Mouse (Mus musculus): ENCODE results near the gene Dimt1. TPM values are rescaled to one million over a fixed set of nuclear protein-coding genes. Genes with fewer than 3 reads are reported as not detected.
"Not testable (repeated sequence)": the region's sequence is repeated elsewhere in the genome, so short reads cannot be mapped to it uniquely, and the experiment has no call there.

Dimt1 gene
- total RNA-seq (2021): 1 to 10 TPM; 4.3 to 6.6 TPM
- long read RNA-seq, experiment 1, partial matches to known transcripts: 8 of 15 reads
- long read RNA-seq, experiment 1, other reads (novel, unspliced or antisense): 3 of 15 reads
- long read RNA-seq, experiment 2, transcript Dimt1-201 (12 exons, 2,051 nt): major isoform, 5 of 6 reads
- long read RNA-seq, experiment 2, partial matches to known transcripts: 0 of 6 reads
- long read RNA-seq, experiment 2, other reads (novel, unspliced or antisense): 1 of 6 reads

GRCm38 (mm10) chr13:106946594-106947540, at the start of gene Dimt1:
Dimt1 (plus strand) TSS chr13:106947127.
- DNase-seq: peak; percentile 95

DNA sequence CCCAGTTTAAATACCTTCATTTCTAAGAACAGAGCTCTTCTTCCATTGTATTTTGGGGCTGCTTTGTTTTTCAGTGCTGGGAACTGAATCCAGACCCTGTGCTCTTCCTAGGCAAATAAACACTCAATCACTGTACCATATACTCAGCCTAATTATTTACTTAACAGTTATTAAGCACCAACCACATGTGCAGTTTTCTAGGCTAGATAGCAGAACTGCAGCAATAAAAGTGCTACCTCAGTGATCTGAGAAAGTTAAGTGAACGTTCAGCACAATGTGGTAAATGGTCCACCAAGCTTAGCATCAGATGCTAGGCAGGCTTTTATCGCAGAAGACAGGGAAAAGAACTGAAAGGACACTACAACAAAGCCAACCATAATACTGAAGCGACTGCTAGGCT, 42.3 kb upstream of the Dimt1 start:
- no peak for DNase-seq

- DNase-seq: not testable (repeated sequence)
These were observed 41.8 kb upstream of the Dimt1 start for GRCm38 (mm10) chr13:106905154-106905553.

DNA sequence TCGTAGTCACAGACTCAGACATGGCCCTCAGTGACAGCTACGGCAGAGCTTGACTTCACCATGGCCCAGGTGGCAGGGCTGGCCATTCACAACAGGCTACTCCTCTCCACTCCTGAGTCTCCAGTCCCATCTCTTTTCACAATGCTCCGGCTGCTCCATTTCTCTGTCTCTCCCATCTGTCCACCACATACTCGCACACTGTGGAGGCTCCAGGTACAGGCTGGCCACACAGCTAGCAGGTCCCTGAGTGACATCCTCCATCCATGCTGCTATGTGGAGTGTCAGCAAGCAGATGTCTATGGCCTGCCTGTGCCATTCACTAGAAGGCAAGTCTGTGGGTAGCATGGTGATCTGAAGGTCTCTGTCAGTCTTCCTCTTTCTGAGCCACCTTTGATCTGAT, 39.7 kb upstream of the Dimt1 start:
- DNase-seq: no peak

DNA sequence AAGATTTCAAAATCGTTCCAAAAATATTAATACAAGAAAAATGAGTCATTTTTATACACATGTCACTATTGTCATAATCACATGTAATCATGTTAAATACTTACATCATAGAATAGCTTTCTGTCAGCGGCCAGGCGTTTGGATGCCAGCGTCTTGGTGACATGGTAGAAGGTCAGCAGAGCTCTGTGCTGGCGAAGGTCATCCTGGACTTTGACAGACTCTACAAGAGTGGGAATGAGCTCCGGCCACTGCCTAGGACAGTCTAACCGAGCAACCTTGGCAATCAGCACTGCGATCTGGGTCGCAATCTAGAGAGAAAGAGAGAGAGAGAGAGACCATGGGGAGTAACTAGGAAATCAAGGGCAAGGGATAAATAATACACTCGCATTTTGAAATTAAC, 36.8 kb upstream of the Dimt1 start:
- no peak for DNase-seq

DNA sequence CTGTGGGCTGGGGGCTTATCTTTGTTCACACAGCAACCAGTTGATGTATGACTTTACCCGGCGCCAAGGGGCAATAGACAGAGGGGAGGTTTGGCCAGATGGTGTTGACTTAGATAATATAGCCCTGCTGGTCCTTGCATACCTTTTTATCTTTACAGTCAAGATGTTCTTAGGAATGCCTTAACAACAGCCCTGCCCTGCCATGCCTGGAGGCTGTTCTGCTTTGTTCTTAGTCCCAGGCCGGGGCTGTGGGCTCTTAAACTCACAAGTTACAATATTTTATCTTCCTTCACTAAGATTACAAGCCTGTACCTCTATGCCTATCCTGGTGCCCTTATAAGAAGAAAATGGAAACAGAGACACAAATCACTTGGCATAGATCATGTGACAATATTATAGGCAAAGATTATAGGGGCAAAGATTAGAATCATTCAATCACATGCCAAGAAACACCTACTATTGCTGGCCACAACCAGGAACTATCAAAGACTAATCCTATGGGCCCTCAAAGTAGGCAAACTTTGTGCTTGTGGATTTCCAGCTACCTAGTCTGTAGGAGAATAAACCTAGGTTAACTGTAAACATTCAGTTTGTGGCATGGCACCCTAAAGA, 33.7 kb upstream of the Dimt1 start:
- no peak for DNase-seq

GRCm38 (mm10) chr13:106918322-106919050, 28.4 kb upstream of the Dimt1 start:
- DNase-seq: no peak

GRCm38 (mm10) chr13:106925921-106926320, 21.0 kb upstream of the Dimt1 start:
- DNase-seq: not testable (repeated sequence)

GRCm38 (mm10) chr13:106928296-106928695, 18.6 kb upstream of the Dimt1 start:
- DNase-seq: no peak

DNA sequence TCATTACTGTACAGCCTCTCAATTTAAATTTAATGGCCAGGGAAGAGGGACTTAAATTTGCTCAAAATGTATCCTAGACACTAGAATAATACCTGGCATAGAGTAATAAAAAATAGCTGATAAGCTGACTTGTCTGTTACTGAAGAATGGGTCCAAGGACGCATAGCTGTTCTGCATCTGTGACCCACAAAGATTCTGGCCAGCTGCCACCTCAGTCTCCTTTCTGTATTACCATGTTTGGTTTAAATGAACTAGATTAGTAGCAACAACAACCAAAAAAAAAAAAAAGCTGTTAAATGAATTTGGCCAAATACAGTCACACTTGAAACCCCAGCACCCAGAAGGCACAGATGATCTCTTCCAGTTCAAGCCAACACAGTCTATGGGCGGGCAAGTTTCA, 17.7 kb upstream of the Dimt1 start:
- no peak for DNase-seq

GRCm38 (mm10) chr13:106935871-106936255, 11.1 kb upstream of the Dimt1 start:
- no peak for DNase-seq

DNA sequence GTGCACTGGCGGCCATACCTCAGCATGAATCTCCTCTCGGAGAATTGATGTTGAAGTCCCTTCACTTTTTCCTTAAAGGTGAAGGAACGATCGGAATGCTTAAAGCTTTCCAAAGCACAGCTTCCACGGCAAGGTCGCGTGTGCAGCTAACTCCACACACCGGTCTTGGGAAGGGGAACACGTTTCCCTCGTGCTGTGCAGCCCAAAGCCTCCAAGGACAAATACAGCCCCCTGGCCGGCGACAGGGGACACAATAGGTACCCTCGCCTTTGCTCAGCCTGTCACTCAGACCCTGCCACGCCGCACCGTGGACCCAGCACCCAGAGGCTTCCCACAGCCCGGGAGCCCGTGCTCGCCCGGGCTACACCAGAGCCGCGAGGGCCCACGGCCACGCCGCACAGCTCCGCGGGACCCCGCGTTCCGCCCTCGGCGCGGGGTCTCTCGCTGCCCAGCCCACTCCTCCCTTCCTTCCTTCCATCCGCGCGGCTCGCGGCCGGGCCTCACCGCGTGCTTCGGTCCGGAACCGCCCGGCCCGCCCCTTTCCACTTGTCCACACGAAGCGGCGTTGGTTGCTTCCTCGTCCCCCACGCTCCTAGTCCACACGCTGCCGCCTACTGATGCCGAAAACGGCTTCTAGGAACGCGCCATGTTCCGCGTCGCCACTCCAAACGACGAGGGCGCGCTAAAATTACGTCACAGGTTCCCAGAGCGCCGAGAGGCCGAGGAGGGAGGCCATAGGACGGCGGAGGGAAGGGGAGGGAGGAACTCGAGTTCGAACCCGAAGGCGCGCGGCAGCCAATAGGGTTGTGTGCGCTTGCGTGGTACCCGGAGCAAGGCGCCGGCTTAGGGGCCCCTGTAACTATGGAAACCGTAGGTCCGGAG, 10.4 kb upstream of the Dimt1 start, which contains the start of gene Ipo11:
TSS of gene Ipo11 (minus strand) at position 703 of the 882 bp plus-strand sequence.
- DNase-seq: peak; percentile 86

DNA sequence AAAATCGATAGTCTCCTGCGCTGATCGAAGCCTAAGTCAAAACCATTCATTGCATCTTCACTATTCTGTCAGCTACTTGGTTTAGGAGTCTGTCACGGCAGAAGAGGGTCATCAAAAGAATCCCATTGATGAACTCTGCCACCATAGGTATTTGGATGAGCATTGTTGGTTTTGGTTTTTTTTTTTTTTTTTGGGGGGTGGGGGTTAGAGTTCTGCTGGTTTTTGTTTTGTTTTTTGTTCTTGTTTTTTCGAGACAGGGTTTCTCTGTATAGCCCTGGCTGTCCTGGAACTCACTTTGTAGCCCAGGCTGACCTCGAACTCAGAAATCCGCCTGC, 9.8 kb upstream of the Dimt1 start:
- no peak for DNase-seq

DNA sequence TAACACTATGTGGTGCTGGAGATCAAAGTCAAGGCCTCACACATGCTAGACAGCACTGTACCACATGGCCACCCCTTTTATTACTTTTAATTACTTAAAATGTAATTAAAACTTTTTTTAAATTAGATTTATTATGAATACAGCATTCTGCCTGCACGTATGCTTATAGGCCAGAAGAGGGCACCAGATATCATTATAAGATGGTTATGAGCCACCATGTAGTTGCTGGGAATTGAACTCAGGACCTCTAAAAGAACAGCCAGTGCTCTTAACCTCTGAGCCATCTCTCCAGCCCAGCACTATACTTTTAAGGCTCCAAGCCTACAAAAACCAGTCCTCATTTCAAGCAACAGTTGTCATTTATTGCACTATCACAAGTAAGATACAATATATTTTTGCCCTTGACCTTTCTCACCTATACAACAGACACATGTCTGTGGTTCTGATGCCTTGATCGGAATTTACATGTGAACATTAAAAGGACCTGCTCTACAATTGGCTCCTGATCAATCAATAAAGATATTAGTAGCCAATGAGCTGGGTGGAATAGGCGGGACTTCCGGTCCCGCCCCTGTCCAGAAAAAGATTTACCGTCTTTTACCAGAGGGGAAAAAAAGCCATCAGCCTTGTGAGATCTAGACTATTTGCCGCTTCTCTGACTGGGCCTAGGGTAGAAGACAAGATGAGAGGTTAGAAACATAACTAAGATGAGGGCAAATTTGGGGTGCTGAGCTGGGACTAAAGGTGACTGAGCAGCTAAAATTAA, 5.5 kb upstream of the Dimt1 start:
- no peak for DNase-seq

DNA sequence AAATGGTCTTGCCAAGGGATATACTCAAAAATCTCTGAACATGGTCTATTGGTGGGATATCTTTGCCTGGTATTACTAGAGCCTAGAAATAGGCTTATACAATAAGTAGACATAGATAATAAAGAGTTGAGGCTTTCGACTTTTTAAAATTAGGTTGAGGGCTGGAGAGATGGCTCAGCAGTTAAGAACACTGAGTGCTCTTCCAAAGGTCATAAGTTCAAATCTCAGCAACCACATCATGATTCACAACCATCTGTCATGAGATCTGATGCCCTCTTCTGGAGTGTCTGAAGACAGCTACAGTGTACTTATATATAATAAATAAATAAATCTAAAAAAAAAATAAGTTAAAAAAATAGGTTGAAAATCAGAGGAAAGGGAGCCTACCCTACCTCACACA, 4.2 kb upstream of the Dimt1 start:
- DNase-seq: no peak

- no peak for DNase-seq
These were observed 1.4 kb upstream of the Dimt1 start for GRCm38 (mm10) chr13:106945518-106945917.

DNA sequence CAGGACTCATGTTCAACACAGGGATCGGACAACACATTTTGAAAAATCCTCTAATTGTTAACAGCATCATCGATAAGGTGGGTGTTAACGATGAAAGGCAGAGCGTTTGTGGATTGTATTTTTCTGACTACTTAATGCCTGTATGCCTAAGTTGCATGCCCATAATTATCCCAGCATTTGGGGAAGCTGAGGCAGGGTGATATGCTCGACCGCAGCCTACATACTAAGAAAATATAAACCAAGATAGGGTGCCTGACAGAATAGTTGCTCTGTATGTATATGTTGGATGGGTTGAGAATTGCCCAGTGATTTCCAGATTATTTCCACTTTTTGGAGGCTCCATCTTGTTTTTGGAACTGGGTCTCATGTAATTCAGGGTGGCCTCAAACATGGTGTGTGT, 656 bp downstream of the Dimt1 start:
- no peak for DNase-seq

- DNase-seq: no peak
These were observed 8.0 kb downstream of the Dimt1 start for GRCm38 (mm10) chr13:106954880-106955279.

GRCm38 (mm10) chr13:106957554-106957953, 10.6 kb downstream of the Dimt1 start:
- no peak for DNase-seq

DNA sequence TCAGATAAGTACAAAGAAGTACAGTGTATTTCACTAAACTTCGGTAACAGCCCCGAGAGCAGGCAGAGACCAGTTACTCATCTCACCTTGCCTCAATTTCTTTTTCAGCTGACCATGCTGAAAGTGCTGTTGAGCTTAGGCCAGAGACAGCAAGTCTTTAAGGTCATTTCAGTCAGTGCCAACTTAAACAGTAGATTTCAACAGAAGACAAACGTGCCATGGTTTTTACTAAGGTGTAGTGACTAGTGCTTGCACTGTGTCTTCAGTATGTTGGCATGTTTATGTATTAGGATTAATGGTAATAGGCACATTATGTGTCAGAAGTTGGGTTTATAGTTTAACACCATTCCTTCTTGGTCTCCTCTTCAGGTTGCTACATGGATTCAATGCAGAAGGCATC, 11.4 kb downstream of the Dimt1 start:
- DNase-seq: no peak

- DNase-seq: no peak
These were observed 13.6 kb downstream of the Dimt1 start for GRCm38 (mm10) chr13:106960557-106960956.

All from gastrocnemius, postnatal 25 days (tissue).